Mouse (Mus musculus) limb, embryonic 15.5 days (tissue): ENCODE data around the gene B3gnt8. TPM values are rescaled to one million over a fixed set of nuclear protein-coding genes. Genes with fewer than 3 reads are reported as not detected.
A peak's percentile ranks its signal among the peaks of the same experiment; 100 is the strongest.

Experiments used
- ATAC-seq: fragments of 200-750 bp; cut with Nextera tagmentation; 2 replicates; pipeline ENCODE4 v1.8.0; 2017; ENCODE audit warnings: low read depth, moderate TSS enrichment; ENCODE audit not compliant: insufficient number of reproducible peaks, low FRiP score, low TSS enrichment
- H3K27ac ChIP-seq: fragments of 300-500 bp; sonication (generic); 2 replicates; pipeline ENCODE4 v1.5.1; 2015; ENCODE audit warnings: moderate library complexity, mild to moderate bottlenecking, inconsistent platforms
- H3K27me3 ChIP-seq: fragments of 300-500 bp; sonication (generic); 2 replicates; pipeline ENCODE4 v1.6.1; 2015; ENCODE audit warnings: inconsistent platforms
- H3K36me3 ChIP-seq: fragments of 300-500 bp; sonication (generic); 2 replicates; pipeline ENCODE4 v1.6.1; 2015; ENCODE audit warnings: inconsistent platforms
- H3K4me1 ChIP-seq: fragments of 300-500 bp; sonication (generic); 2 replicates; pipeline ENCODE4 v1.6.1; 2015; ENCODE audit warnings: inconsistent platforms
- H3K4me2 ChIP-seq: fragments of 300-500 bp; sonication (generic); 2 replicates; pipeline ENCODE4 v1.6.1; 2015; ENCODE audit warnings: mild to moderate bottlenecking, inconsistent platforms
- H3K4me3 ChIP-seq: fragments of 300-500 bp; sonication (generic); 2 replicates; pipeline ENCODE4 v1.5.1; 2015; ENCODE audit warnings: mild to moderate bottlenecking, inconsistent platforms
- H3K9ac ChIP-seq: fragments of 300-500 bp; sonication (generic); 2 replicates; pipeline ENCODE4 v1.6.1; 2015; ENCODE audit warnings: inconsistent platforms
- H3K9me3 ChIP-seq: fragments of 300-500 bp; sonication (generic); 2 replicates; pipeline ENCODE4 v1.6.1; 2016; ENCODE audit warnings: inconsistent platforms
- WGBS: fragments of 180-500 bp; shearing (Covaris S2); methylation state at CpG from one replicate; pipeline ENCODE4 v1.1.7; 2015; 5-methylcytosine and 5-hydroxymethylcytosine counted together
- polyA plus RNA-seq: library from polyadenylated mRNA; unstranded; fragments of >200 nt; fragmentation: Nextera tagmentation; extraction: Ambion mirVana; gene quantifications from 2 replicates; pipeline ENCODE4 v1.2.1, GENCODE M21; 2015

Gene B3gnt8
- polyA plus RNA-seq, 1 experiment from 2014 or later, result 9.3 TPM

DNA sequence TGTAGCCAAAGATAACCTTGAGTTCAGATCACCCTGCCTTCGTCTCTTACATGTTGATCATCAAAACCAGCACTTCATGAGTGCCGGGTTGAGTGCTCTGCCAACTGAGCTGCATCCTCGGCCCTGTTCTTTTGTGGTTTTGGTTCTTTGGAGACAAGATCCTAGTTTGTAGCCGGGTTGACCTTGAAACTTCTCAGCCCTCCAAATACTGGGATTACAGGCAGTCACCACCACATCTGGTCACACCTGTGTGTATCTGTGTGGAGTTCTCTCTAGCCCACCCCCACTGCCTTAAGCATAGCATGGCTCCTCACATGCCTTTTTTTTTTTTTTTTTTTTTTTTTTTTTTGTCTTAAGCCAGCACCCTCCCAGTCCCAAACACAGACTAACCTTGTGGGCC lies 43.6 kb downstream of the B3gnt8 start:
- Histone ChIP-seq H3K4me2 (no peak overlapping the region), H3K27me3 (peaks cover 22% of the 10 kb centered on the region), H3K36me3 (peaks cover 39% of the 10 kb centered on the region), H3K9ac (no peak overlapping the region), H3K27ac (no peak overlapping the region), H3K9me3 (no peaks in the 10 kb centered on the region), H3K4me1 (peaks cover 12% of the 10 kb centered on the region), H3K4me3 (no peak overlapping the region)
- no peak for ATAC-seq
- 91% methylated on average over 4 of the region's 4 CpGs for WGBS

DNA sequence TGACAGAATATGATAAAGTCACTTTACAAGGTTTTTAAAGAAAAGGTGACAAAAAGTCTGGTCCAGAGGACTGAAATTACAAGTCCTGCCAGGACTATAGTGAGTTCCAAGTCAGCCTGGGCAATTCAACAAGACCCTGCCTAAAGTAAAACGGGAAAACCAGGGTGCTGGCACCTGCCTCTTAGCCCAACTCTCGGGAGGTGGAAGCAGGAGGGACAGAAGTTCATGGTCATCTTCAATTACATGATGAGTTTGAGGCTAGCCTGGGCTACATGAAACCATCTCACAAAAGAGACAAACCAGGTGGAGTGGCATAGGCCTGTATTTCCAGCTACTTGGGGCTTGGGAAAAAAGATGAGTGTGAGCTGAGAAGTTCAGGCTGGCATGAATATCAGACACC lies 45.2 kb downstream of the B3gnt8 start:
- peaks cover 24% of the 10 kb centered on the region for H3K36me3 ChIP-seq
- WGBS, result 51% methylated on average over 2 of the region's 2 CpGs
- peaks cover 23% of the 10 kb centered on the region for H3K4me1 ChIP-seq
- no peak overlapping the region for H3K4me3 ChIP-seq
- H3K9me3 ChIP-seq, result no peaks in the 10 kb centered on the region
- H3K4me2 ChIP-seq, result no peak overlapping the region
- no peak overlapping the region for H3K9ac ChIP-seq
- ATAC-seq, result no peak
- H3K27ac ChIP-seq, result no peak overlapping the region
- peaks cover 28% of the 10 kb centered on the region for H3K27me3 ChIP-seq

DNA sequence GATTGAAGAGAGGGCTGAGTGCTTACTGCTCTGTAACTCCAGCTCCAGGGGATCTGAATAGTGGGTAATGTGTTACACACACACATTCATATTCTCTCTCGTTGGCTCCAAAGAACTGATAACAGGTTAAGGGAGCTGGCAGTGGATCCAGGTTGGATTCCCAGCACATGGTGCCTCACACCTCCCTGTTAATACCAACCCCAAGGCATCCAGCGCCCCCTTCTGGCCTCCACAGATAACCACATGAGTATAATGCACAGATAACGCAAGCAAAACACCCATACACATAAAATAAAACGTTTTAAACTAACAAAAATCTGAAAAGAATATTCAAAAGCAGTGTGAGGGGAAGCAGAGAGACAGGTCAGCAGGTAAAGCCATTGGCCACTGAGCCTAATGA lies 46.0 kb downstream of the B3gnt8 start:
- H3K4me3 ChIP-seq, result no peak overlapping the region
- no peak for ATAC-seq
- 50% methylated on average over 4 of the region's 4 CpGs for WGBS
- H3K27me3 ChIP-seq, result peaks cover 28% of the 10 kb centered on the region
- H3K36me3 ChIP-seq, result peaks cover 17% of the 10 kb centered on the region
- H3K4me2 ChIP-seq, result no peak overlapping the region
- no peak overlapping the region for H3K27ac ChIP-seq
- no peak overlapping the region for H3K9ac ChIP-seq
- peaks cover 26% of the 10 kb centered on the region for H3K4me1 ChIP-seq
- no peaks in the 10 kb centered on the region for H3K9me3 ChIP-seq

DNA sequence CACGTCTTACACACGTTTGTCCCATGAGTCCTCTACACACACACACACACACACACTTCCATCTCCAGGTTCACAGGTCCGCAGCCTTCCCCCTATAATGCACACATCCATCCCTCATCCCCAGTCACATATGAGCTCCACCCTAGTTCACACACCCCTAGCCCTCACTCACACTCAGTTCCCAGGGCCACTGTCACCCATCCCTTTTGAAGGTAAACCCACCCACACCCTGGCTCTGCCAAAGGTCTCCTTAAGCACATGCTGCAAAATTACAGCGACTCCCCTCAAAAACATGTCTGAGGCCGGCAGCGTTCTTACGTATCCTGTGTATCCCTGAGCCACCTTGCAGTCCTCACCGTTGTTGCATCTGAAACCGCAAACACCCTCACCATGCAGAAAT lies 47.8 kb downstream of the B3gnt8 start:
- H3K27ac ChIP-seq, result no peak overlapping the region
- ATAC-seq, result no peak
- 19% methylated on average over 9 of the region's 9 CpGs for WGBS
- peak overlapping the region; percentile 37 for H3K4me3 ChIP-seq
- peaks cover 26% of the 10 kb centered on the region for H3K4me1 ChIP-seq
- no peak overlapping the region for H3K9ac ChIP-seq
- peaks cover 28% of the 10 kb centered on the region for H3K27me3 ChIP-seq
- no peaks in the 10 kb centered on the region for H3K36me3 ChIP-seq
- H3K4me2 ChIP-seq, result peak overlapping the region; percentile 62
- no peaks in the 10 kb centered on the region for H3K9me3 ChIP-seq

DNA sequence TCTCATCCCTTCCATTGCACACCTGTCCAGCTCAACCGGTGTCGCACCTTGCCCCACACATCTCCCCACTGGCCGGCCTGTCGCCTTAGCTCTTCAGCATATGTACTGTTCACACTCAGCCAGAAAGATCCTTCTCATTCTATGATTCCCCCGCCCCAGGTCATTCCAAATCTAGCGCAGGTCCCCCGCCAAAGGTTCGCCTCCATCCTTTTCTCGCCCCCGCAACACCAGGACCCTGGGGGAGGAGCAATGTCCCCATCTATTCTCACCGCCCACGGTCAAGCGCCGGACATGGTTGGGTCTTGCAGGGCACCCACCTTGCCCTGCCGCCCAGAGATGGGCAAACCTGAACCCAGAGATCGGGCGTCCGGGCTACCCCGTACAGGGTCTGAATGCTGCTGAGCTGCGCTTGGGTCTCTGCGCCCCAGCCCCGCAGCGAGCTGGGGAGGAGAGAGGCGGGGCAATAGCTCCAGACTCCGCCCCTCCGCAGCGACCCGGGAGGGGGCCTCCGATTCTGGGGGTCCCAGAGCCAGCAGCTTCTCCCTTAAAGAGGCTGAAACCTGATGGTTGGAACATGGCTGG lies 48.4 kb downstream of the B3gnt8 start, which contains the start of gene Tmem91:
Gene Tmem91, minus strand, starts transcription at position 448 of the 582 bp plus-strand sequence.
- H3K9ac ChIP-seq, result no peak within 1 kb of the TSS
- H3K9me3 ChIP-seq, result no peaks in the 10 kb centered on the region
- peak within 1 kb of the TSS; percentile 62 for H3K4me2 ChIP-seq
- 1% methylated on average over 29 of the region's 29 CpGs for WGBS
- peaks cover 26% of the 10 kb centered on the region for H3K4me1 ChIP-seq
- no peak for ATAC-seq
- H3K27me3 ChIP-seq, result peaks cover 28% of the 10 kb centered on the region
- H3K36me3 ChIP-seq, result no peaks in the 10 kb centered on the region
- H3K4me3 ChIP-seq, result peak within 1 kb of the TSS; percentile 37
- no peak within 1 kb of the TSS for H3K27ac ChIP-seq

DNA sequence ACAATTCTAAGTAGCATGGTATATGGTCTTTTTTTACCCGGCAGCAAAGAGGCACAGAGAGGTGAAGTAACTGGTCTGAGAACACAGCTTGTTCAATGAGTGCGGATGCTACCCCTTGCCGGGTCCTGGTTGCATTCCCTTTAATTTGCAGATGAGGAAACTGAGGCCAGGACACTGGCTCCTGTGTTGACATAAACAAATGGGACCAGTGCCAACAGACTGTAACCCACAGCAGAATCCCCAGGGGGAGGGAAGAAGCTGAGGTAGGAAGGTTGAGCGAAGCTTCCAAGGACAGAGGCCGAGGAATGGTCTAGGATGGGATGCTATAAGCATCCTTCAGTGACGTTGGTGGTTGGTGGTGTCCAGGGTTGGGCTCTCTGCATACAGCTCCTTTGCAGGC lies 49.0 kb downstream of the B3gnt8 start:
- Histone ChIP-seq H3K36me3 (no peaks in the 10 kb centered on the region), H3K4me2 (peak overlapping the region; percentile 62; the same call in 1 of the 2 replicates), H3K4me3 (no peak overlapping the region), H3K9ac (no peak overlapping the region), H3K27me3 (peaks cover 28% of the 10 kb centered on the region), H3K4me1 (peaks cover 31% of the 10 kb centered on the region), H3K9me3 (no peaks in the 10 kb centered on the region), H3K27ac (no peak overlapping the region)
- WGBS, result 41% methylated on average over 6 of the region's 6 CpGs
- ATAC-seq, result no peak

DNA sequence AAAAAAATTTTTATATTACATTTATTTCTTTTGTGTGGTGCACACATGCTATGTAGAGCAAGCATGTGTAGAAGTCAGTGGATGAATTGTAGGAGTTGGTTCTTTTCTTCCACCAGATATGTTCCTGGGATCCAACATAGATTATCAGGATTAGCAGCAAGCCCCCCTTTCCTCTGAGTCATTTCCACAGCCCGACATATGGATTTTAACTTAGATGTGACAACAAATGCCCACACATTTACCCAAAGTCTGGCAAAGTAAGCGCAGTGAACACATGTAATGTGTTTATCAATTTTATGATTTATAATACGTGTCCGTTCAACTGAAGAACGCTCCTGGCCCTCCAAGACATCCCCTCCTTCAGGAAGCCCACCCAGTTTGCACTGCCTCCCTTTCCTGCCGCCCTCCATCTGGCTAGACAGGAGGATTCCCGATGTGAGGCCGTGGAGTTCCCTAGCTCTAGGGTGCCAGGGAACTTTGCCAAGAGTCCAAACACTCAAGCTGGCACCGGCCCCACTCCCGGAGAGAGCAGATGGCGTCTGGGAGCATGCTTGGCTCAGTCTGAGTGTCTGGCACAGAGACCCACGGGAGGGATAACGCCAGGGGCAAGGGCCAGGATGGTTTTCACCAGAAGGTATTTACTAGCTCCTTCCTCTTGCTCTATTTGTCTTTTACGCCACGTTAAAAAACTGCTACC lies 49.8 kb downstream of the B3gnt8 start:
- no peaks in the 10 kb centered on the region for H3K9me3 ChIP-seq
- H3K4me3 ChIP-seq, result no peak overlapping the region
- H3K36me3 ChIP-seq, result no peaks in the 10 kb centered on the region
- H3K4me1 ChIP-seq, result peaks cover 33% of the 10 kb centered on the region
- no peak overlapping the region for H3K27ac ChIP-seq
- no peak overlapping the region for H3K9ac ChIP-seq
- ATAC-seq, result no peak
- WGBS, result 40% methylated on average over 15 of the region's 15 CpGs
- peaks cover 28% of the 10 kb centered on the region for H3K27me3 ChIP-seq
- 0 out of 2 replicates have a peak overlapping the region, but pooled peaks have one; percentile 4 for H3K4me2 ChIP-seq

DNA sequence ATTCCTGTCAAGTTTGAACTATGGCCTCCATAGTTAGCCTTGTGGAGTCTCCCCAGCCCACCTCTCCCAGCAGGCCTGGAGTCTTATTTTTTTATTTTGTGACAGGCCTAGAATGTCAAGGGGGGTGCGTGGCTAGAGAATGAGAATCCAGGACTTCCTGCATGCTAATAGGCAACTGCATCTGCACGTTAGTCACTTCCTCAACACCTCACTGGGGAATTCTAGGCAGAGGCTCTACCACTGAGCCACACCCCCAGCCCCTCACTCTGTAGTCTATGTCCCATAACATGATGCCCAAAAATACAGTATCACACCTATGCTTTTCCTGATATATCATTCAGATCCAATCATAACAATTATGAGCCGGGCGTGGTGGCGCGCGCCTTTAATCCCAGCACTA lies 50.6 kb downstream of the B3gnt8 start:
- H3K4me2 ChIP-seq, result no peak overlapping the region
- no peak overlapping the region for H3K27ac ChIP-seq
- no peak overlapping the region for H3K4me3 ChIP-seq
- WGBS, result 89% methylated on average over 7 of the region's 7 CpGs
- no peak overlapping the region for H3K9ac ChIP-seq
- no peak for ATAC-seq
- H3K36me3 ChIP-seq, result no peaks in the 10 kb centered on the region
- peaks cover 41% of the 10 kb centered on the region for H3K4me1 ChIP-seq
- H3K27me3 ChIP-seq, result peaks cover 28% of the 10 kb centered on the region
- H3K9me3 ChIP-seq, result no peaks in the 10 kb centered on the region

DNA sequence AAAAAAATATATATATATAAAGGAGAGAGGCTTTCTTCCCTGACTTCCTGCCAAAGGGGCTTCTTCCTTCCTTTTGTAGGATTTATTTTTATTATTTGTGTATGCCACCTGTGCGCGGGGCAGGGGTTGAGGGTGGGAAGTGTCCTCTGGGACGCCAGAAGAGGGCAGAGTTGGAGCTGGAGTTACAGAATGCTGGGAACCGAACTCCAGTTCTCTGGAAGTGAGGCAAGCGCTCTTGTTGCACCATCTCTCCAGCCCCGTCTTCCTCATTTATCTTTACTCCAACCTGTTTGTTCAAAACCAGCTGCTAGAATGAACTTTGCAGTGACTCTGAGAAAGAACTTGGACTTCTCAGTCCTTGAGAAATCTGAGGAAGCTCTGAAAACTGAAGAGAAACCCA lies 53.5 kb downstream of the B3gnt8 start:
- peaks cover 8% of the 10 kb centered on the region for H3K27me3 ChIP-seq
- H3K9me3 ChIP-seq, result no peaks in the 10 kb centered on the region
- ATAC-seq, result no peak
- peak overlapping the region; percentile 72 for H3K4me3 ChIP-seq
- H3K36me3 ChIP-seq, result no peaks in the 10 kb centered on the region
- H3K9ac ChIP-seq, result no peak overlapping the region
- H3K27ac ChIP-seq, result peak overlapping the region; percentile 97
- peak overlapping the region; percentile 65 for H3K4me2 ChIP-seq
- 6% methylated on average over 6 of the region's 6 CpGs for WGBS
- peaks cover 34% of the 10 kb centered on the region for H3K4me1 ChIP-seq

DNA sequence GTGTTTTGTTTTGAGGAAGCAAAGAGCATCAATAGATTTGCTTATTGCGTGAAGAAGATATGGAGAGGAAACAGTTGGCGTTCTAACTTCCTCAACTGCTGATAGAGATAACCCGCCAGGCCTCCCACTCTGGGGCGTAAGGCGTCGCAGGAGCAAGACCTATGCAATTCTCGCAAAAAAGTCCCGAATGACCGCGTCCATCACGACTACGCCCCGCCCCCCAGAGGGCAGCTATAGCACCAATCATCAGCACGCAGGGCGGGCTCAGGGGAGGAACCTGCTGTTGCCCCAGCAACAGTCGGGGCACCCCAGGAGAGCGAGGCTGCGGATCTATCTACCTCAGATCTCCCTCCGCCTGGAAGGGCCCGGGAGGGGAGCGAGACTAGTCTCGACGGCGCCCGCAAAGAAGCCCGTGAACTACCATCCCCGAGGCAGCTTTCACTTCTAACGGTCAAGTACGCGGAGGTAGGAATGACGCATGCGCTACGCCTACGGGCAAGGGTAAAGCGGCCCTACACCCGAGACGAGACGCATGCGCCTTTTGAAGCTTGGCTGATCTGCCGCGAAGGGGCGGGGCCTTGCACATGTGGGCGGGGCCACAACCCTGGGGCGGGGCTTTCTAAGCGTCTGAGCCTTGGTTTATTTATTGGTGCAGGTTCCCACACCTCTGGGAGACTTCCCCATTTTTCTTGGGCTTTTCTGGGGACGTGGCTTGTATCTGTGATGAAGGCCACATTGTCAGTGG lies 54.2 kb downstream of the B3gnt8 start, which contains the start of gene B9d2:
Gene B9d2, plus strand, starts transcription at position 267 of the 745 bp plus-strand sequence.
- WGBS, result under 1% methylated on average over 46 of the region's 46 CpGs
- peak within 1 kb of the TSS; percentile 97 for H3K27ac ChIP-seq

DNA sequence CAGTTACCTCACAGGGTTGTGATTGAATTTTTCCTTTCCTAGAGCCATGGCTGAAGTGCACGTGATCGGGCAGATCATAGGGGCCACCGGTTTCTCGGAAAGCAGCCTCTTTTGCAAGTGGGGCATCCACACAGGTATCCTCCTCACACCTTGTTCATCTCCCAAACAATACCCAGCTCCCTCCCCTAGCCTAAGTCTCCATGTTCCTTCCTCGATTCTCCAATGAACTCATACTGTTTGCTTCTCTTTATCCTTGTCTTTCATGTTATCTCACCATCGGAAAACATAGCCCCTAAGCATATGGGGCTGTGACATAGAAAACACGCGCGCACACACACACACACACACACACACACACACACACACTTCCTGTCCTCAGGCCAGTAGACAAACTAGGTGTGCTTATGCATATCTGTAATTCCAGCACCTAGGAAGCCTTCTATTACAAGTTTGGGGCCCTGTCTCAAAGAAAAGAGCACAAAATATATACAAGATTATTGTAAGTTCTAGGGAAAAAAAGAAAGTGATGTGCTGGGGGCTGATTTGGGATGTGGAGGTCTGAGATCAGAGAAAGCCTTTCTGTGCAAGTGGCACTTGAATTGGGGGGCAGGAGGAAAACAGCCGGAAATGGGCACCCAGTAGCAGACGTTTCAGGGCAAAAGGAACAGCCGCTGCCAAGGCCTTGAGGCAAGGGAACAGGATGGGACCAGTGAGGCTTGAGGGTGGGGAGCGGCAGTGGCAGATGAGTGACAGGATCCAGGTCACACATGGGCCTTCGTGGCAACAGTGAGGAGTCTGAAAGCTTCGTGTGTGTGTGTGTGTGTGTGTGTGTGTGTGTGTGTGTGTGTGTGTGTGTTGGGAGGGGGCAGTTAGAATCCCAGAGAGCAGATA lies 55.1 kb downstream of the B3gnt8 start:
- Histone ChIP-seq H3K4me2 (peak overlapping the region; percentile 65), H3K9ac (no peak overlapping the region), H3K36me3 (no peaks in the 10 kb centered on the region; the same call in 1 of the 2 replicates), H3K27ac (peak overlapping the region; percentile 97), H3K4me3 (peak overlapping the region; percentile 72), H3K4me1 (peaks cover 30% of the 10 kb centered on the region), H3K27me3 (peaks cover 8% of the 10 kb centered on the region), H3K9me3 (no peaks in the 10 kb centered on the region)
- WGBS, result 58% methylated on average over 15 of the region's 15 CpGs
- ATAC-seq, result no peak

More for the DNA sequence above, 54.2 kb downstream of the B3gnt8 start, which contains the start of gene B9d2:
- no peaks in the 10 kb centered on the region for H3K9me3 ChIP-seq
- no peaks in the 10 kb centered on the region for H3K36me3 ChIP-seq
- peak; percentile 93 for ATAC-seq
- H3K4me1 ChIP-seq, result peaks cover 28% of the 10 kb centered on the region
- peaks cover 1% of the 10 kb centered on the region; the same call in 1 of the 2 replicates for H3K27me3 ChIP-seq
- peak within 1 kb of the TSS; percentile 72 for H3K4me3 ChIP-seq
- H3K4me2 ChIP-seq, result peak within 1 kb of the TSS; percentile 65
- H3K9ac ChIP-seq, result peak within 1 kb of the TSS; percentile 52; the same call in 1 of the 2 replicates
